22 mouse cellular contexts compared by ENCODE assay signal in the genomic region with DNA sequence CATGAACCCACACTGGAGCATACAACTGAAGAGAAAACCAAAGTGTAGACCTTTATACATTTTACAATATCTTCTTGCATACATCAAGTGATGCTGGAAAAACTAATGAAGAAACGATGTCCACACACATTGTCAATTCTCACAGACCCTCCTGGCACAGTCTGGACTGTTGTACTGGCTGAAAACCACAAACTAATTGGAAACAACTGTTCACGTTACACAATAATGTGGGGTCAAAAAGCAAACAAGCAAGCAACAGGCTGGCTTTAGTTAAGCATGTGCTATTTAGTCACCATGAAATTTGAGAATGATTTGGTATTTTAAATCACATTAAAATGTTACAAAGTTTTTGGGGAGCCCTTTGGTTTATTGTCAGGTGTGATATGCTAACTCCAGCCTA.
A peak's percentile ranks its signal among the peaks of the same experiment; 100 is the strongest.
DNase-seq lines count a peak whose midpoint lies in the region; ATAC-seq and TF ChIP-seq lines count a peak whose summit lies in the region.
"Had no signal": no experiment of that assay in that cellular context is flagged by ENCODE, and none has a peak within 500 bp of the region (broad histone marks: within the 10 kb centered on the region; RNA-seq: fewer than 3 reads in every experiment).

No protein-coding gene starts in this region.

- H3K4me3 ChIP-seq in gastrocnemius, adult 2 months = no peak overlapping the region
- no peak overlapping the region for H3K4me3 ChIP-seq in embryonic facial prominence, embryonic 12.5 days
- H3K4me3 ChIP-seq in limb, embryonic 10.5 days = no peak overlapping the region
- H3K4me3 ChIP-seq: hindbrain, embryonic 10.5 days; left cerebral cortex, adult 2 months; liver, embryonic 13.5 days had no signal

- peaks cover 9% of the 10 kb centered on the region; the same call in 1 of the 2 replicates for H3K4me1 ChIP-seq in embryonic facial prominence, embryonic 12.5 days
- peaks cover 12% of the 10 kb centered on the region for H3K4me1 ChIP-seq in limb, embryonic 10.5 days
- H3K4me1 ChIP-seq: hindbrain, embryonic 10.5 days; liver, embryonic 13.5 days had no signal

- no peak overlapping the region for H3K4me2 ChIP-seq in embryonic facial prominence, embryonic 12.5 days (replicated peaks)
- H3K4me2 ChIP-seq: liver, embryonic 13.5 days; lung, embryonic 14.5 days had no signal

- 40% methylated on average over 2 of the region's 2 CpGs for WGBS in embryonic facial prominence, embryonic 12.5 days
- 23% methylated on average over 2 of the region's 2 CpGs for WGBS in limb, embryonic 10.5 days

- H3K9ac ChIP-seq in embryonic facial prominence, embryonic 12.5 days = no peak overlapping the region
- H3K9ac ChIP-seq: liver, embryonic 13.5 days; lung, embryonic 14.5 days had no signal

- intact Hi-C loops in gastrocnemius, adult 2 months (cut with DNase I) = no loop called here

- ATAC-seq in embryonic facial prominence, embryonic 12.5 days (ENCODE audit: insufficient number of reproducible peaks, insufficient read depth, low FRiP score, low TSS enrichment) = no peak
- ATAC-seq in megakaryocyte-erythroid progenitor cell, adult 5-6 weeks (replicated peaks; ENCODE audit: low FRiP score, low TSS enrichment, poor library complexity, severe bottlenecking) = no peak
- ATAC-seq in cerebellum, adult (ENCODE audit: insufficient number of reproducible peaks, low FRiP score, low TSS enrichment) = no peak
- ATAC-seq: hindbrain, postnatal 0 days; midbrain, embryonic 16.5 days had no signal

- DNase-seq in gastrocnemius, adult 2 months = no peak
- DNase-seq in gastrocnemius, adult 8-10 months (ENCODE audit: low spot score in 2 of 2) = no peak
- no peak for DNase-seq in limb, embryonic 10.5 days (ENCODE audit: low spot score)
- DNase-seq in kidney, postnatal 25 days = no peak
- DNase-seq: adrenal gland, adult 8-10 months; cerebellum, postnatal 10 days; gastrocnemius, postnatal 25 days; kidney, adult 2 months; kidney, postnatal 14 days; left cerebral cortex, postnatal 4 days; liver, embryonic 13.5 days; lung, embryonic 14.5 days; lung, postnatal 36 days; right cerebral cortex, adult 18-20 months; thymus, postnatal 36 days had no signal

- TF ChIP-seq CTCF in gastrocnemius, adult 2 months (IDR thresholded peaks at IDR 0.05) = no peak

- peak overlapping the region; percentile 43; the same call in 1 of the 2 replicates for H3K27ac ChIP-seq in gastrocnemius, adult 2 months
- peak overlapping the region; percentile 2; the same call in 1 of the 2 replicates for H3K27ac ChIP-seq in embryonic facial prominence, embryonic 12.5 days
- peak overlapping the region; percentile 76 for H3K27ac ChIP-seq in limb, embryonic 10.5 days
- H3K27ac ChIP-seq: hindbrain, embryonic 10.5 days; hindbrain, postnatal 0 days; left cerebral cortex, adult 2 months; liver, embryonic 13.5 days had no signal

- H3K36me3 ChIP-seq in embryonic facial prominence, embryonic 12.5 days = no peaks in the 10 kb centered on the region
- no peaks in the 10 kb centered on the region for H3K36me3 ChIP-seq in limb, embryonic 10.5 days
- H3K36me3 ChIP-seq: hindbrain, embryonic 10.5 days; liver, embryonic 13.5 days had no signal

- H3K9me3 ChIP-seq in embryonic facial prominence, embryonic 12.5 days = no peaks in the 10 kb centered on the region
- H3K9me3 ChIP-seq in limb, embryonic 10.5 days (replicated peaks) = no peaks in the 10 kb centered on the region
- H3K9me3 ChIP-seq: hindbrain, embryonic 10.5 days; liver, embryonic 13.5 days had no signal

- H3K27me3 ChIP-seq in embryonic facial prominence, embryonic 12.5 days = no peaks in the 10 kb centered on the region
- no peaks in the 10 kb centered on the region for H3K27me3 ChIP-seq in limb, embryonic 10.5 days (ENCODE audit: low read depth, poor library complexity, severe bottlenecking)
- H3K27me3 ChIP-seq: liver, embryonic 13.5 days had no signal

Comparison
In these comparisons a context has a peak if more than half of its experiments do, and no peak if none do; other contexts are left out.
1. H3K27ac ChIP-seq: peak in every context shown above with its lines; median percentile 76 in limb, embryonic 10.5 days; 43 in gastrocnemius, adult 2 months; 2 in embryonic facial prominence, embryonic 12.5 days.